Mouse (Mus musculus) embryonic facial prominence, embryonic 11.5 days (tissue): ENCODE data around the gene Hspa1b. TPM values are rescaled to one million over a fixed set of nuclear protein-coding genes. Genes with fewer than 3 reads are reported as not detected.
"Not testable (repeated sequence)": the region's sequence is repeated elsewhere in the genome, so short reads cannot be mapped to it uniquely, and the experiment has no call there.

Experiments
- ATAC-seq: fragments of 200-750 bp; cut with Nextera tagmentation; replicated peaks from 2 replicates; pipeline ENCODE4 v1.8.0; 2017; ENCODE audit warnings: low read depth; ENCODE audit not compliant: insufficient number of reproducible peaks, low FRiP score, low TSS enrichment
- DNase-seq: peaks from one replicate; pipeline ENCODE4 v3.0.0-alpha.2; 2015; ENCODE audit warnings: low spot score
- H3K27ac ChIP-seq: fragments of 300-500 bp; sonication (generic); replicated peaks from 2 replicates; pipeline ENCODE4 v1.5.1; 2014; ENCODE audit warnings: mild to moderate bottlenecking, low read depth, low read length, control low read depth
- H3K27me3 ChIP-seq: fragments of 300-500 bp; sonication (generic); 2 replicates; pipeline ENCODE4 v1.6.1; 2014; ENCODE audit warnings: mild to moderate bottlenecking, low read length, moderate library complexity, mixed read lengths; ENCODE audit not compliant: control insufficient read depth, insufficient read depth
- H3K36me3 ChIP-seq: fragments of 300-500 bp; sonication (generic); replicated peaks from 2 replicates; pipeline ENCODE4 v1.6.1; 2014; ENCODE audit warnings: low read depth, mild to moderate bottlenecking, low read length, moderate library complexity, mixed read lengths; ENCODE audit not compliant: control insufficient read depth, insufficient read depth
- H3K4me1 ChIP-seq: fragments of 300-500 bp; sonication (generic); 2 replicates; pipeline ENCODE4 v1.6.1; 2014; ENCODE audit warnings: low read length, mixed read lengths; ENCODE audit not compliant: control insufficient read depth, insufficient read depth
- H3K4me2 ChIP-seq: fragments of 300-500 bp; sonication (generic); 2 replicates; pipeline ENCODE4 v1.6.1; 2014; ENCODE audit warnings: low read depth, mild to moderate bottlenecking, control low read depth, low read length, moderate library complexity
- H3K4me3 ChIP-seq: fragments of 300-500 bp; sonication (generic); 2 replicates; pipeline ENCODE4 v1.5.1; 2014; ENCODE audit warnings: low read depth, low read length, control low read depth
- H3K9ac ChIP-seq: fragments of 300-500 bp; sonication (generic); replicated peaks from 2 replicates; pipeline ENCODE4 v1.6.1; 2014; ENCODE audit warnings: mild to moderate bottlenecking, control low read depth, low read length
- H3K9me3 ChIP-seq: fragments of 300-500 bp; sonication (generic); replicated peaks from 2 replicates; pipeline ENCODE4 v1.6.1; 2016; ENCODE audit warnings: mild to moderate bottlenecking, low read length, inconsistent platforms, mixed read lengths; ENCODE audit not compliant: control insufficient read depth
- WGBS: fragments of 180-500 bp; shearing (Covaris S2); extraction: QIAGEN DNeasy Blood & Tissue Kit; methylation state at CpG from one replicate; pipeline ENCODE4 v1.1.7; 2014; 5-methylcytosine and 5-hydroxymethylcytosine counted together
- polyA plus RNA-seq: library from polyadenylated mRNA; unstranded; fragments of >200 nt; fragmentation: Nextera tagmentation; extraction: Ambion mirVana; gene quantifications from 2 replicates; pipeline ENCODE4 v1.2.1, GENCODE M21; 2014

The Hspa1b gene
- polyA plus RNA-seq, 1 experiment from 2014 or later, result 0.21 TPM

GRCm38 (mm10) chr17:34995927-34996326 lies 36.9 kb upstream of the Hspa1b start:
- not testable (repeated sequence) for H3K9me3 ChIP-seq, DNase-seq, H3K4me1 ChIP-seq, H3K4me3 ChIP-seq, H3K36me3 ChIP-seq, H3K9ac ChIP-seq, ATAC-seq, H3K27me3 ChIP-seq, H3K4me2 ChIP-seq, H3K27ac ChIP-seq
- 97% methylated on average over 4 of the region's 4 CpGs for WGBS

- DNase-seq, H3K4me1 ChIP-seq, ATAC-seq, H3K9me3 ChIP-seq, H3K9ac ChIP-seq, H3K4me2 ChIP-seq, H3K27ac ChIP-seq, H3K4me3 ChIP-seq, H3K36me3 ChIP-seq, H3K27me3 ChIP-seq: not testable (repeated sequence)
- 90% methylated on average over 4 of the region's 4 CpGs for WGBS
Observed at GRCm38 (mm10) chr17:34995192-34995591, 36.2 kb upstream of the Hspa1b start.

- Histone ChIP-seq H3K9ac (no peak overlapping the region), H3K9me3 (no peaks in the 10 kb centered on the region), H3K27me3 (no peaks in the 10 kb centered on the region), H3K36me3 (no peaks in the 10 kb centered on the region), H3K4me2 (no peak overlapping the region), H3K27ac (no peak overlapping the region), H3K4me3 (no peak overlapping the region), H3K4me1 (no peaks in the 10 kb centered on the region; the same call in 1 of the 2 replicates)
- DNase-seq, result no peak
- no peak for ATAC-seq
Observed at GRCm38 (mm10) chr17:34994751-34995150, 35.7 kb upstream of the Hspa1b start.

- Histone ChIP-seq H3K4me2 (no peak overlapping the region), H3K36me3 (peaks cover 2% of the 10 kb centered on the region), H3K4me1 (0 out of 2 replicates have a peak, but pooled peaks cover 3% of the 10 kb centered on the region), H3K27me3 (no peaks in the 10 kb centered on the region), H3K9me3 (no peaks in the 10 kb centered on the region), H3K27ac (no peak overlapping the region), H3K9ac (no peak overlapping the region), H3K4me3 (no peak overlapping the region)
- peak; percentile 65 for DNase-seq
- WGBS, result 68% methylated on average over 2 of the region's 2 CpGs
- ATAC-seq, result no peak
Observed at GRCm38 (mm10) chr17:34984218-34984617, 25.2 kb upstream of the Hspa1b start.

- WGBS, result under 1% methylated on average over 15 of the region's 15 CpGs
- 0 out of 2 replicates have a peak, but pooled peaks cover 3% of the 10 kb centered on the region for H3K4me1 ChIP-seq
- H3K36me3 ChIP-seq, result peaks cover 2% of the 10 kb centered on the region
- peak overlapping the region; percentile 89 for H3K4me3 ChIP-seq
- H3K27ac ChIP-seq, result no peak overlapping the region; the same call in 1 of the 2 replicates
- no peak; the same call in 1 of the 2 replicates for ATAC-seq
- peak overlapping the region; percentile 76 for H3K4me2 ChIP-seq
- DNase-seq, result no peak
- no peaks in the 10 kb centered on the region for H3K27me3 ChIP-seq
- H3K9ac ChIP-seq, result peak overlapping the region; percentile 96
- H3K9me3 ChIP-seq, result no peaks in the 10 kb centered on the region
Observed at GRCm38 (mm10) chr17:34982328-34982727, 23.3 kb upstream of the Hspa1b start.

GRCm38 (mm10) chr17:34981690-34982180 lies 22.7 kb upstream of the Hspa1b start, which contains the start of gene Lsm2:
Gene Lsm2 (plus strand): TSS chr17:34981862.
- no peaks in the 10 kb centered on the region for H3K9me3 ChIP-seq
- H3K4me3 ChIP-seq, result peak within 1 kb of the TSS; percentile 89
- ATAC-seq (peak; percentile 91), DNase-seq (peak; percentile 95)
- peak within 1 kb of the TSS; percentile 98 for H3K27ac ChIP-seq
- WGBS, result under 1% methylated on average over 58 of the region's 58 CpGs
- H3K27me3 ChIP-seq, result no peaks in the 10 kb centered on the region
- 0 out of 2 replicates have a peak, but pooled peaks cover 3% of the 10 kb centered on the region for H3K4me1 ChIP-seq
- H3K4me2 ChIP-seq, result peak within 1 kb of the TSS; percentile 76
- H3K36me3 ChIP-seq, result peaks cover 2% of the 10 kb centered on the region
- H3K9ac ChIP-seq, result peak within 1 kb of the TSS; percentile 96

- Histone ChIP-seq H3K4me3 (peak overlapping the region; percentile 89), H3K27me3 (no peaks in the 10 kb centered on the region), H3K4me2 (peak overlapping the region; percentile 76), H3K4me1 (0 out of 2 replicates have a peak, but pooled peaks cover 3% of the 10 kb centered on the region), H3K9me3 (no peaks in the 10 kb centered on the region), H3K9ac (peak overlapping the region; percentile 96), H3K27ac (no peak overlapping the region), H3K36me3 (no peaks in the 10 kb centered on the region; the same call in 1 of the 2 replicates)
- 10% methylated on average over 2 of the region's 2 CpGs for WGBS
- ATAC-seq (no peak), DNase-seq (peak; percentile 72)
Observed at GRCm38 (mm10) chr17:34980655-34981054, 21.6 kb upstream of the Hspa1b start.

GRCm38 (mm10) chr17:34979631-34980030 lies 20.6 kb upstream of the Hspa1b start:
- Histone ChIP-seq H3K27me3 (no peaks in the 10 kb centered on the region), H3K4me1 (0 out of 2 replicates have a peak, but pooled peaks cover 3% of the 10 kb centered on the region), H3K4me3 (no peak overlapping the region), H3K27ac (no peak overlapping the region), H3K36me3 (no peaks in the 10 kb centered on the region), H3K4me2 (no peak overlapping the region), H3K9ac (no peak overlapping the region), H3K9me3 (no peaks in the 10 kb centered on the region)
- ATAC-seq, result no peak
- WGBS, result 95% methylated on average over 4 of the region's 4 CpGs
- no peak for DNase-seq
